In genomic region chr7:25392851-25393250, GRCm38 (mm10) we compare ENCODE assay signal across 23 mouse cellular contexts. TPM values are rescaled to one million over a fixed set of nuclear protein-coding genes. Genes with fewer than 3 reads are reported as not detected.
DNase-seq lines count a peak whose midpoint lies in the region; ATAC-seq and TF ChIP-seq lines count a peak whose summit lies in the region.
"Had no signal": no experiment of that assay in that cellular context is flagged by ENCODE, and none has a peak within 500 bp of the region (broad histone marks: within the 10 kb centered on the region; RNA-seq: fewer than 3 reads in every experiment).

No protein-coding gene starts in this region.

- H3K4me1 ChIP-seq in forebrain, embryonic 14.5 days (ENCODE audit: control insufficient read depth, insufficient read depth, low read length) = peaks cover 14% of the 10 kb centered on the region
- peaks cover 2% of the 10 kb centered on the region; the same call in 1 of the 2 replicates for H3K4me1 ChIP-seq in forebrain, embryonic 11.5 days (replicated peaks; ENCODE audit: control insufficient read depth, insufficient read depth, low read length)
- peaks cover 13% of the 10 kb centered on the region; the same call in 1 of the 2 replicates for H3K4me1 ChIP-seq in brown adipose tissue, adult 24 weeks (ENCODE audit: control insufficient read depth, insufficient read depth, insufficient read length, low read length)
- peaks cover 28% of the 10 kb centered on the region for H3K4me1 ChIP-seq in forebrain, postnatal 0 days (ENCODE audit: insufficient read depth)

- no peak overlapping the region for H3K4me2 ChIP-seq in forebrain, embryonic 14.5 days (ENCODE audit: low read length)
- no peak overlapping the region for H3K4me2 ChIP-seq in forebrain, embryonic 11.5 days (ENCODE audit: low read depth, low read length, severe bottlenecking)
- H3K4me2 ChIP-seq in forebrain, postnatal 0 days (ENCODE audit: low read depth) = no peak overlapping the region
- H3K4me2 ChIP-seq: embryonic facial prominence, embryonic 15.5 days; hindbrain, embryonic 12.5 days; liver, embryonic 11.5 days had no signal

- intact Hi-C loops in left cerebral cortex, adult 2 months (cut with DNase I) = no loop called here
- intact Hi-C loops in left cerebral cortex, postnatal 36 days (cut with DNase I) = no loop called here

- ATAC-seq in forebrain, embryonic 14.5 days = no peak
- ATAC-seq in forebrain, embryonic 11.5 days (replicated peaks; ENCODE audit: low FRiP score) = no peak
- ATAC-seq in forebrain, postnatal 0 days = no peak
- ATAC-seq: activated CD4-positive, CD25-positive, alpha-beta regulatory T cell, adult 4 months; Patski had no signal

- H3K27ac ChIP-seq in forebrain, embryonic 14.5 days (ENCODE audit: low read depth, low read length) = no peak overlapping the region
- H3K27ac ChIP-seq in forebrain, embryonic 11.5 days (ENCODE audit: low read depth, low read length) = no peak overlapping the region
- H3K27ac ChIP-seq in left cerebral cortex, adult 2 months = peak overlapping the region; percentile 21
- peak overlapping the region; percentile 91 for H3K27ac ChIP-seq in brown adipose tissue, adult 24 weeks (replicated peaks; ENCODE audit: low read depth, low read length)
- H3K27ac ChIP-seq in forebrain, postnatal 0 days (ENCODE audit: low read depth, low read length) = no peak overlapping the region
- H3K27ac ChIP-seq: embryonic facial prominence, embryonic 15.5 days; heart, adult 2 months; hindbrain, embryonic 12.5 days had no signal

- H3K27me3 ChIP-seq in forebrain, embryonic 14.5 days (replicated peaks; ENCODE audit: control insufficient read depth, insufficient read depth, low read length) = no peaks in the 10 kb centered on the region
- no peaks in the 10 kb centered on the region; the same call in 1 of the 2 replicates for H3K27me3 ChIP-seq in forebrain, embryonic 11.5 days (ENCODE audit: control insufficient read depth, insufficient read depth, low read length)
- H3K27me3 ChIP-seq in forebrain, postnatal 0 days (ENCODE audit: insufficient read depth, low read length) = no peaks in the 10 kb centered on the region
- H3K27me3 ChIP-seq: embryonic facial prominence, embryonic 15.5 days; hindbrain, embryonic 12.5 days; Patski had no signal

- H3K9me3 ChIP-seq in forebrain, embryonic 14.5 days (replicated peaks; ENCODE audit: control insufficient read depth, low read length) = no peaks in the 10 kb centered on the region
- no peaks in the 10 kb centered on the region for H3K9me3 ChIP-seq in forebrain, embryonic 11.5 days (ENCODE audit: control insufficient read depth, low read length)
- no peaks in the 10 kb centered on the region for H3K9me3 ChIP-seq in forebrain, postnatal 0 days (ENCODE audit: low read length)
- H3K9me3 ChIP-seq: embryonic facial prominence, embryonic 15.5 days; hindbrain, embryonic 12.5 days had no signal

- DNase-seq in forebrain, embryonic 14.5 days (ENCODE audit: low spot score) = no peak
- DNase-seq in forebrain, embryonic 11.5 days (ENCODE audit: low spot score) = no peak
- no peak for DNase-seq in left cerebral cortex, adult 2 months (ENCODE audit: extremely low spot score in 1 of 2, low spot score in 2 of 2)
- no peak for DNase-seq in left cerebral cortex, postnatal 36 days (ENCODE audit: low spot score in 2 of 2)
- DNase-seq in forebrain, postnatal 0 days = no peak
- no peak for DNase-seq in lung, postnatal 36 days
- no peak for DNase-seq in frontal cortex, adult 2 months (ENCODE audit: extremely low spot score in 1 of 2, low spot score in 1 of 2)
- DNase-seq: heart, adult 2 months; lung, adult 2 months; thymus, postnatal 36 days had no signal

- no peak overlapping the region for H3K4me3 ChIP-seq in forebrain, embryonic 14.5 days (ENCODE audit: low read depth, low read length)
- H3K4me3 ChIP-seq in forebrain, embryonic 11.5 days (ENCODE audit: low read depth, low read length) = no peak overlapping the region
- H3K4me3 ChIP-seq in left cerebral cortex, adult 2 months = no peak overlapping the region
- peak overlapping the region; percentile 95 for H3K4me3 ChIP-seq in brown adipose tissue, adult 24 weeks (ENCODE audit: insufficient read depth, low read depth, low read length)
- no peak overlapping the region for H3K4me3 ChIP-seq in forebrain, postnatal 0 days (ENCODE audit: low read depth, low read length)
- H3K4me3 ChIP-seq: embryonic facial prominence, embryonic 15.5 days; heart, adult 2 months; hindbrain, embryonic 12.5 days had no signal

- peak overlapping the region; percentile 29; the same call in 1 of the 2 replicates for H3K9ac ChIP-seq in forebrain, embryonic 14.5 days (ENCODE audit: low read length)
- H3K9ac ChIP-seq in forebrain, embryonic 11.5 days (ENCODE audit: low read length) = no peak overlapping the region
- peak overlapping the region; percentile 14; the same call in 1 of the 2 replicates for H3K9ac ChIP-seq in forebrain, postnatal 0 days
- H3K9ac ChIP-seq: embryonic facial prominence, embryonic 15.5 days; hindbrain, embryonic 12.5 days had no signal

- peaks cover 9% of the 10 kb centered on the region for H3K36me3 ChIP-seq in forebrain, embryonic 14.5 days (ENCODE audit: control insufficient read depth, insufficient read depth, low read length)
- H3K36me3 ChIP-seq in forebrain, embryonic 11.5 days (ENCODE audit: control insufficient read depth, insufficient read depth, low read length) = no peaks in the 10 kb centered on the region
- H3K36me3 ChIP-seq in forebrain, postnatal 0 days (ENCODE audit: insufficient read depth) = peaks cover 7% of the 10 kb centered on the region

- 28% methylated on average over 7 of the region's 7 CpGs for WGBS in forebrain, embryonic 14.5 days
- 31% methylated on average over 7 of the region's 7 CpGs for WGBS in forebrain, embryonic 11.5 days
- 33% methylated on average over 7 of the region's 7 CpGs for WGBS in forebrain, postnatal 0 days

- TF ChIP-seq CTCF in left cerebral cortex, adult 2 months (IDR thresholded peaks at IDR 0.05) = no peak
- no peak for TF ChIP-seq CTCF in forebrain, postnatal 0 days (IDR thresholded peaks at IDR 0.05; ENCODE audit: low read depth)

RNA-seq across cellular contexts. Expression of gene Lipe, which starts 5.7 kb away (rescaled TPM):
- 5.3 and 8.3 TPM in 2 replicates for polyA plus RNA-seq in forebrain, embryonic 14.5 days (2014; fragmentation: Nextera tagmentation; extraction: Ambion mirVana)
- 3.0 and 3.8 TPM in 2 replicates for polyA plus RNA-seq in forebrain, embryonic 11.5 days (2014; fragmentation: Nextera tagmentation; extraction: Ambion mirVana)
- total RNA-seq in left cerebral cortex, adult 2 months (2021) = 1 to 10 TPM; 7.5 to 7.8 TPM
- total RNA-seq in left cerebral cortex, postnatal 36 days (2021) = 10 to 100 TPM in 1 of 2 experiments, 1 to 10 TPM in 1; 6.0 to 11.2 TPM
- 1,111 and 1,189 TPM in 2 replicates for polyA plus RNA-seq in brown adipose tissue, adult 24 weeks (2012; ENCODE audit: insufficient read depth, insufficient read length, missing spikeins)
- total RNA-seq in forebrain, postnatal 0 days (2014; rRNA removed) = 8.8 and 14.8 TPM in 2 replicates
- polyA plus RNA-seq in forebrain, postnatal 0 days (2015; fragmentation: Nextera tagmentation; extraction: Ambion mirVana) = 6.7 and 8.0 TPM in 2 replicates
- 9.9 and 12.5 TPM in 2 replicates for polyA plus RNA-seq in frontal cortex, adult 2 months (2012; rRNA removed)

RNA-seq across cellular contexts. Expression of gene Cxcl17, which starts 19.8 kb away (rescaled TPM):
- not detected in 2 replicates for polyA plus RNA-seq in forebrain, embryonic 14.5 days (2014; fragmentation: Nextera tagmentation; extraction: Ambion mirVana)
- 0.69 TPM in 1 of 2 replicates, not detected in the other for polyA plus RNA-seq in forebrain, embryonic 11.5 days (2014; fragmentation: Nextera tagmentation; extraction: Ambion mirVana)
- total RNA-seq in left cerebral cortex, adult 2 months (2021) = not detected
- not detected for total RNA-seq in left cerebral cortex, postnatal 36 days (2021)
- polyA plus RNA-seq in brown adipose tissue, adult 24 weeks (2012; ENCODE audit: insufficient read depth, insufficient read length, missing spikeins) = not detected in 2 replicates
- not detected in 2 replicates for total RNA-seq in forebrain, postnatal 0 days (2014; rRNA removed)
- polyA plus RNA-seq in forebrain, postnatal 0 days (2015; fragmentation: Nextera tagmentation; extraction: Ambion mirVana) = 0.35 TPM in 1 of 2 replicates, not detected in the other
- polyA plus RNA-seq in frontal cortex, adult 2 months (2012; rRNA removed) = not detected in 2 replicates
- total RNA-seq: common myeloid progenitor, adult 5-6 weeks; gastrocnemius, adult 8-10 months; heart, adult 2 months; layer of hippocampus, postnatal 10 days; left cerebral cortex, postnatal 25 days; neutrophil, adult 5-6 weeks had no signal
- polyA plus RNA-seq: activated CD4-positive, CD25-positive, alpha-beta regulatory T cell, adult 4 months had no signal

RNA-seq across cellular contexts. Expression of gene Cnfn, which starts 23.3 kb away (rescaled TPM):
- not detected in 2 replicates for polyA plus RNA-seq in forebrain, embryonic 14.5 days (2014; fragmentation: Nextera tagmentation; extraction: Ambion mirVana)
- polyA plus RNA-seq in forebrain, embryonic 11.5 days (2014; fragmentation: Nextera tagmentation; extraction: Ambion mirVana) = 0.28 TPM in 1 of 2 replicates, not detected in the other
- total RNA-seq in left cerebral cortex, adult 2 months (2021) = not detected
- not detected for total RNA-seq in left cerebral cortex, postnatal 36 days (2021)
- polyA plus RNA-seq in brown adipose tissue, adult 24 weeks (2012; ENCODE audit: insufficient read depth, insufficient read length, missing spikeins) = not detected in 2 replicates
- total RNA-seq in forebrain, postnatal 0 days (2014; rRNA removed) = not detected in 2 replicates
- not detected in 2 replicates for polyA plus RNA-seq in forebrain, postnatal 0 days (2015; fragmentation: Nextera tagmentation; extraction: Ambion mirVana)
- polyA plus RNA-seq in frontal cortex, adult 2 months (2012; rRNA removed) = not detected in 2 replicates
- total RNA-seq: common myeloid progenitor, adult 5-6 weeks; gastrocnemius, adult 8-10 months; heart, adult 2 months; layer of hippocampus, postnatal 10 days; left cerebral cortex, postnatal 25 days; neutrophil, adult 5-6 weeks had no signal
- polyA plus RNA-seq: activated CD4-positive, CD25-positive, alpha-beta regulatory T cell, adult 4 months; heart, adult 2 months; heart, postnatal 0 days; hindbrain, embryonic 12.5 days; kidney, adult 2 months; liver, embryonic 11.5 days; Patski had no signal

Comparison
In these comparisons a context has a peak if more than half of its experiments do, and no peak if none do; other contexts are left out.
1. H3K27ac ChIP-seq: peak in left cerebral cortex, adult 2 months (single experiment) and brown adipose tissue, adult 24 weeks (single experiment); none in forebrain, embryonic 14.5 days (single experiment), forebrain, embryonic 11.5 days (single experiment) and forebrain, postnatal 0 days (single experiment).
2. RNA of gene Lipe, which starts 5.7 kb away (polyA plus RNA-seq): 1,111 to 1,189 TPM in brown adipose tissue, adult 24 weeks; 9.9 to 12.5 TPM in frontal cortex, adult 2 months, 6.7 to 8.0 TPM in forebrain, postnatal 0 days, 5.3 to 8.3 TPM in forebrain, embryonic 14.5 days and 3.0 to 3.8 TPM in forebrain, embryonic 11.5 days; every median in the first group is over 10 times any median in the second.